Mouse (Mus musculus) mouse embryonic stem cell (cell line): Measurements from ENCODE around the gene Pgrmc1.

Source experiments
- in situ Hi-C, 2 experiments: fragments of 300-500 bp; cut with MboI; formaldehyde crosslinking; loops; 1 replicate in 1 of 2; 3 replicates in 1 of 2; pipeline ENCODE4 v1.14.3; 2019 to 2020; ENCODE audit warnings: low sequenced_read_pairs in 2 of 2, low pct_unique_long_range_greater_than_20kb in 1 of 2, mixed read lengths in 1 of 2; ENCODE audit not compliant: unreplicated experiment in 1 of 2

The Pgrmc1 gene

DNA sequence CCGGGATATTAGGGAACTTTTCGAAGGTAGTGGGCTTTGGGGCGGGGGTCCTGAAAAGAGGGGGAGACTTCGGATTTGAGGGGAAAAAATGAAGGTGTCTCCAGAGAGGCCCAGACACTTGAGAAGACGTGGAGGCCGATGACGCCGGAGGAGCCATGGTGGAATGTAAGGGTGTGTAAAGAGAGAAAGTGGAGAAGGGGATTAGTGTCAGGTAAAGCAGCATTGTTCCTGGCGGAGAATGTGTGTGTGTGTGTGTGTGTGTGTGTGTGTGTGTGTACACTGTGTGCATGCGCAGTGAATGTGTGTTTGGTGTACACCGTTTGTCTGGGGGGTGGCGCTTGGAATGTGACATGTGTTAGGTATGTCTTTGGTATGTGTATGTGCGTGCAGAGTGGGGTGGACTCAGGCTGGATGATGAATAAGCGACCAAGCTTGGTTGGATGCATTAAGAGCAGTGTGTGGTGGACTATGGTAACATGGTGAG lies 897 bp downstream of the Pgrmc1 start:
- in situ Hi-C loops, result no loop called here

DNA sequence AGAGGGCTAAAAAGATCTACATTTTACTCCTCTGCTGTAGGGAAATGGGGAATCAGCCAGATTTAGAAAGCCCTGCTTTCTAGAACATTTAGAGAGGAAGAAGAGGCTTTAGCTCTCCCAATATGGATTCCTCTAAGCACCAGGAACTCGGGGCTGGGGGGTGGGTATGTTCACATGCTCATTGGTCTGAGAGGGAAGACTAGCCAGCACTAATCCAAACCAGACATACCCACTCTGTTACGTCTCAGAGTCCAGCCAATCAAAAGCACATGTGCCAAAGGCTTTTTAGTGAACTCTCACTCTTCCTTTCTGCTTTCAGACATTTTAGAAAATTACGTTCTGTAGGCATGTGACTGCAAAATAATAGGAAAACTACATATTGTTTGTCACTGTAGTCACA lies 1.6 kb downstream of the Pgrmc1 start:
- in situ Hi-C loops, result no loop called here

DNA sequence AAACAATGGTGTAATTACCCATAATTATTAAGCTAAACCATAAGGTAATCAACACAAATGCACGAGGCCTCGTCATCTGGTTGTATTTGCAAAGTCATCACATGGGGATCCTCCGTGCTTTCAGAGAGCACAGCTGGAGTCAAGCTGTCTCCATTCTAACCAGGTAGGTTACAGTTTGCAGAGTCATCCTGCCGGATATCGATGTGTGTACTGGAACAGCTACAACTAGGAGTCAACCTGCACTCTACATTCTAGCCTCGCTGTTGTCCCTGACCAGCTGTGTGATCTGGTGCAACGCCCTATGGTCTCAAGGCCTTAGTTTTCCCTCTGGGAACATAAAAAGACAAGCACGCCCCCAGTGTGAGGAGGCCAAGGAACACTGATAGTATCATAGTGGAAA lies 2.1 kb downstream of the Pgrmc1 start:
- in situ Hi-C loops, result no loop called here

DNA sequence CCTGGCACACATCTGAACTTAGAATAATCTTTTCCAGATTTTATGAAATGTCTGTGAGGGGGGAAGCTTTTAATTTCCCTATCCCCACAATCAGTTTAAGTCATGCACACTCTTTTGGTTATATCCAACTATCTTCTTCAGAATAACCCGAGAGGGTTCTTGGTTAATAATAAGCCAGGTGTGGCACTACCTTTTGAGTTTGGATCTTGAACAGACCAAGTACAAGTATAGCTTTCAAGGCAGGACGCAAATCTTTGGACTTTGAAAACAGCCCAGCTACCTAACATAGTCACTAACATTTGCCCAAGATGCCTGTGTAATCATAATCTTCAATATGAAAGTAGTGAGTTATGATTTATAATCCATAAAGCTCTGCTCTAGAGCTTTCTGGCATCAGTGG lies 4.9 kb downstream of the Pgrmc1 start:
- in situ Hi-C loops, result no loop called here

- in situ Hi-C loops, result no loop called here
Observed at GRCm38 (mm10) chrX:36604040-36604439, 6.0 kb downstream of the Pgrmc1 start.

DNA sequence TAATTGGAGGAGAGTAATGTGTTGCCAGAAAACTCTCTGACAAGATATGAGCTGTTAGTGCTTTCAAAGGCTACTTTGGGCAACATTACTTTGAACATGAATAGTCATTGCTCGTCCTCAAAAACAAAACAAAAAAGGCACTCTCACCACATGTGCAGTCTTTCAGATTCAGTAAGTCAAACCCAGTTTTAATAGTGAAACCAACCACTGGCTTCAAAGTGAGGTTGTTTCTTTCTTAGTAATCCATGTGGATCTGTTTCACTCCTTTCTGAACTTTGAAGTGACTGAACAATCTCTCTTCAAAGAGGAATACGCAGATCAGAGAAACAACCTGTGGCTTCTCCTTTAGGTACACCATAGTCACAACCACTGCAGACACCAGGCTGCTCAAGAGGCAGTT lies 11.1 kb downstream of the Pgrmc1 start:
- in situ Hi-C loops, result no loop called here

- in situ Hi-C loops, result no loop called here
Observed at GRCm38 (mm10) chrX:36628102-36628501, 30.1 kb downstream of the Pgrmc1 start.

GRCm38 (mm10) chrX:36630771-36631170 lies 32.8 kb downstream of the Pgrmc1 start:
- in situ Hi-C loops, result no loop called here

- in situ Hi-C loops, result no loop called here
Observed at GRCm38 (mm10) chrX:36640046-36640445, 42.0 kb downstream of the Pgrmc1 start.

DNA sequence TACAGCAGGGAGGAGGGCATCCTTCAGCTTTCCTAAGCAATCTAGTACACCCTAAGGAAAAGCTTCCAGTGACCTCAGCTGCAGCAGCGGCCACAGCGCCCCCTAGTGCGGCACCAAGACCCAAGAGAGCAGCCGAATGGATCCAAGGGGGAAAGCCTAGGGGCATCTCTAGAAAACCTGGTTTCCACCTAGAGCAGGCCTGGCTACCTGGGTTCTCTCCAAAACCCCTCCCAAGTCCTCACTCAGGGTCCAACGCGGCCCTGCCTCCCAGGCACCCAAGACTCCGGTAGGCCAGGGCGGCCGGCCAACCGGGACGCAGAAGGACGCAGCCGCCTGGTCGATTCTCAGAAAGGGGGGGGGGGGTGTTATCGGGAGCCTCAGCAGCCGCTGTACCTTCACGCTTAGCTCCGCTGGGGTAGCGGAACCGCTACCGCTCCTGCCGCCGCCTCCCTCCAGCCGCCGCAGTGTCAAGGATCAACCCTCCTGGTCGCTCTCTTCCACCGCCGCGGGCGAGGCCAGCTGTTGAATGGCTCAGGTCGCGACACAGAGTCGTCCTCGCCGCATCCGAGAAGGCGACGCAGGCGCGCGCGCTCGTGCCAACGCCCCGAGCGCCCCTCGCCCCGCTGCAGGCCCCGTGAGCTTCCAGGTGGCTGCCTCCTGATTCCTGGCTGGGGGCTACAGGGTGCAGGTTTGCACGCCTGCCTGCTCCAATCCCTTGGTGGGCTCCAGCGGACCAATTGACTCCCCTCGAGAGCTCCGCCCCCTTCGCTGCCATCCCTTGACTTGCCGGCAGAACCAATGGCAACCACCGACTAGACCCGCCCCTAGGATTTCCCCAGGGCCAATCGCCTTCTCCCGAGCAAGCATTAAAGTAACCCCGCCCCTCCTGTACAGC lies 46.9 kb downstream of the Pgrmc1 start, which contains the start of gene Akap17b:
Akap17b (minus strand) TSS at position 739 of the 895 bp plus-strand sequence.
- in situ Hi-C loops, result no loop called here
